Mouse (Mus musculus) limb, embryonic 14.5 days (tissue): Measurements from ENCODE around the gene Slc39a11. TPM values are rescaled to one million over a fixed set of nuclear protein-coding genes. Genes with fewer than 3 reads are reported as not detected.

ENCODE experiments used
- ATAC-seq: fragments of 200-750 bp; cut with Nextera tagmentation; 2 replicates; pipeline ENCODE4 v1.8.0; 2017; ENCODE audit warnings: low read depth, moderate number of reproducible peaks, moderate TSS enrichment; ENCODE audit not compliant: low FRiP score
- DNase-seq: peaks from one replicate; pipeline ENCODE4 v3.0.0-alpha.2; 2015; ENCODE audit warnings: low spot score
- H3K27ac ChIP-seq: fragments of 300-500 bp; sonication (generic); replicated peaks from 2 replicates; pipeline ENCODE4 v1.5.1; 2014; ENCODE audit warnings: low read depth, mild to moderate bottlenecking, low read length, moderate library complexity, mixed read lengths
- H3K27me3 ChIP-seq: fragments of 300-500 bp; sonication (generic); 2 replicates; pipeline ENCODE4 v1.6.1; 2014; ENCODE audit warnings: low read length, mixed read lengths; ENCODE audit not compliant: control insufficient read depth, insufficient read depth
- H3K36me3 ChIP-seq: fragments of 300-500 bp; sonication (generic); 2 replicates; pipeline ENCODE4 v1.6.1; 2014; ENCODE audit warnings: mild to moderate bottlenecking, low read length, moderate library complexity, mixed read lengths; ENCODE audit not compliant: control insufficient read depth, insufficient read depth
- H3K4me1 ChIP-seq: fragments of 300-500 bp; sonication (generic); 2 replicates; pipeline ENCODE4 v1.6.1; 2014; ENCODE audit warnings: antibody characterized with exemption, low read length, mixed read lengths; ENCODE audit not compliant: control insufficient read depth, insufficient read depth
- H3K4me2 ChIP-seq: fragments of 300-500 bp; sonication (generic); replicated peaks from 2 replicates; pipeline ENCODE4 v1.6.1; 2014; ENCODE audit warnings: low read depth, mild to moderate bottlenecking, low read length, moderate library complexity; ENCODE audit not compliant: severe bottlenecking
- H3K4me3 ChIP-seq: fragments of 300-500 bp; sonication (generic); replicated peaks from 2 replicates; pipeline ENCODE4 v1.5.1; 2014; ENCODE audit warnings: low read length
- H3K9ac ChIP-seq: fragments of 300-500 bp; sonication (generic); 2 replicates; pipeline ENCODE4 v1.6.1; 2014; ENCODE audit warnings: mild to moderate bottlenecking, low read depth, low read length, moderate library complexity; ENCODE audit not compliant: severe bottlenecking
- H3K9me3 ChIP-seq: fragments of 300-500 bp; sonication (generic); 2 replicates; pipeline ENCODE4 v1.6.1; 2016; ENCODE audit warnings: low read length; ENCODE audit not compliant: control insufficient read depth
- POLR2A ChIP-seq: fragments of 200-500 bp; IDR thresholded peaks from 2 replicates; pipeline ENCODE4 v1.8.0; 2012; ENCODE audit warnings: inconsistent platforms, mild to moderate bottlenecking, moderate library complexity, borderline replicate concordance; ENCODE audit not compliant: insufficient read depth, insufficient read length; ENCODE audit errors: extremely low read depth
- WGBS: fragments of 180-500 bp; shearing (Covaris S2); extraction: QIAGEN DNeasy Blood & Tissue Kit; methylation state at CpG from one replicate; pipeline ENCODE4 v1.1.7; 2014; 5-methylcytosine and 5-hydroxymethylcytosine counted together
- polyA plus RNA-seq, 2 experiments: library from polyadenylated mRNA; depleted of rRNA in 1 of 2; stranded (reverse) in 1 of 2; unstranded in 1 of 2; fragments of >200 nt; fragmentation: Nextera tagmentation in 1 of 2; extraction: Ambion mirVana in 1 of 2; gene quantifications; 2 replicates each; pipeline versions ENCODE4 v1.2.1 to v1.2.3; 2012 to 2014

Gene Slc39a11
- polyA plus RNA-seq, 2 experiments = 17.2 to 24.5 TPM

DNA sequence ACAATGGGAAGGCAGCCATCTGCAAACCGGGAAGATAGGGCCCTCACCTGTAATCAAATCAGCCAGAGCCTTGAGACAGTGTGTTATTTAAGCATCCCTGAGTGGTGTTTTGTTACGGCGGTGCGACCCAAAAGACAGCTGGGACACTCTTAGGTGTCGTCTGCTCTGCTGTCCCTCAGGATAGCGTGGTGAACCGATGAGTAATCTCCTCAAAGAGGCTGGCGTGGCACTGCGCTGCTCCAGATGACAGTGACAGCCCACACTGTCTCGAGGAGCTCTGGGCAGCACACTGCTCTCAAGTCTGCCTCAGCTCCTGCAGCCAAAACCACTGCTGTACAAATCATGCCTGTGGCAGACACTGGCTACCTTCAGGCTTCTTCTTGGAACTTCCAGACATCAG lies 133.7 kb downstream of the Slc39a11 start:
- ATAC-seq (no peak), DNase-seq (no peak)
- no peak overlapping the region for H3K4me2 ChIP-seq
- no peak overlapping the region for H3K27ac ChIP-seq
- H3K4me3 ChIP-seq = no peak overlapping the region
- H3K9me3 ChIP-seq = no peaks in the 10 kb centered on the region
- 60% methylated on average over 10 of the region's 10 CpGs for WGBS
- TF ChIP-seq POLR2A = no peak
- H3K36me3 ChIP-seq = no peaks in the 10 kb centered on the region
- H3K27me3 ChIP-seq = no peaks in the 10 kb centered on the region
- H3K4me1 ChIP-seq = peaks cover 6% of the 10 kb centered on the region; the same call in 1 of the 2 replicates
- H3K9ac ChIP-seq = no peak overlapping the region

DNA sequence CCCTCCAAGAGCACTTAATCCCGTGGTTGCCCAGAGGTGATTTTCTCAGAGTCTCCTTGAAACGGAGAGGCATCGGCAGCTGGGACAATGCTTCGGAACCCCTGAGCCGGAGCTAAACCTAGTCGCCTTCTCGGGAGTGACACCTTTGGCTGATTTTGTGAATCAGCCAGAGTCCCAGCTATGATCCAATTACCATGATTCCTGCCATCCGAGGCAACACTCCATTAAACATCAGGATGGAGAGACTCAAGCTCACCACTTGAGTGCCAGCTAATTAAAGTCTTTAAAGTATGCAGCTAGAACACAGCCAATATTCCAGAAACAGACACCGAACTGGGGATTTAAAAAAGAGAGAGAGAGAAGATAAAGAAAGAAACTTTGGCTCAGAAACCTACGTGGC lies 136.9 kb downstream of the Slc39a11 start:
- Histone ChIP-seq H3K27ac (no peak overlapping the region), H3K4me3 (no peak overlapping the region), H3K36me3 (no peaks in the 10 kb centered on the region), H3K9ac (no peak overlapping the region), H3K4me1 (peaks cover 13% of the 10 kb centered on the region; the same call in 1 of the 2 replicates), H3K4me2 (no peak overlapping the region), H3K9me3 (no peaks in the 10 kb centered on the region), H3K27me3 (no peaks in the 10 kb centered on the region)
- 68% methylated on average over 10 of the region's 10 CpGs for WGBS
- DNase-seq (no peak), ATAC-seq (no peak)
- TF ChIP-seq POLR2A = no peak

DNA sequence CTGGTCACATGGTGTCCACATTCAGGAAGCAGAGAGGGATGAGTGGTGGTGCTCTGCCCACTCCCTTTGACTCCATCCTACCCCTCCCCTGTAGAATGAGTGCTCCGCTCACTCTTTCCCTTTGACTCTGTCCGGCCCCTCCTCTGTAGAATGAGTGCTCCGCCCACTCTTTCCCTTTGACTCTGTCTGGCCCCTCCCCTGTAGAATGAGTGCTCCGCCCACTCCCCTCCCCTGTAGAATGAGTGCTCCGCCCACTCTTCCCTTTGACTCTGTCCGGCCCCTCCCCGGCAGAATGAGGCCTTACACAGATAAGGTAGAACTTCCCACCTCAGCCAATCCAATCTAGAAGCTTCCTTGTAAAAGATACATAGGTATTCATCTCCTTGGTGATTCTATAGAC lies 137.7 kb downstream of the Slc39a11 start:
- Histone ChIP-seq H3K4me1 (peaks cover 14% of the 10 kb centered on the region; the same call in 1 of the 2 replicates), H3K36me3 (no peaks in the 10 kb centered on the region), H3K9ac (no peak overlapping the region), H3K27me3 (no peaks in the 10 kb centered on the region), H3K27ac (no peak overlapping the region), H3K4me2 (no peak overlapping the region), H3K9me3 (no peaks in the 10 kb centered on the region), H3K4me3 (no peak overlapping the region)
- no peak for TF ChIP-seq POLR2A
- DNase-seq (no peak), ATAC-seq (no peak)
- 92% methylated on average over 7 of the region's 7 CpGs for WGBS

DNA sequence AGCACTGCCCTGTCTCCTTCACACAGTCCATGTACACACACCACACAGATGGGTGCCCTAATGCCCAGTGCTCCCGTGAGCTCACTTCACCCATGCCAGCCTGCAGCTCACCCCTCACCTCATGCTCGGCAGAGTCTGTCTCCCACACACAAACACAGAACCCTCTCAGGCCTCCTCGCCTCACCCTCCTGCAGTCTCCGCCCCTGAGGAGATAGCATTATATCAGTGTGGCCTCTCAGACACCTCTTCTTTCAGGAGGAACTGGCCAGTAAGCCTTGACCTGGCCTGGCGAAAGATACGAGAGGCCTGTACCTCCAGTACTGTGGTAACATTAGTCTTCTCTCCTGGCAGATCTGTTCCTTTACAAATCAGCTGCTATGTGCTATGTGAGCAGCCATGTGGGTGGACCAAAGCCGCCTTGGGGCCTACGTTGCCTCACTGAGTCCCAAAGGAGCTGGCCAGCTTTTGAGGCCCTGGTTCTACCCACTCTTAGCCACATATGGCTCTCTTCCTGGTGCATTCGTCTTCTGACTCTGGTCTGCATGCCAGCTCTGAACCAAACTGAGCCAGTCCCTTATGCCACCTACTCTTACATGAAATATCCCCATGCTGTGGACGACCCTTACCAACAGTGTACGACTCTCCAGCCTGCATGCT lies 138.8 kb downstream of the Slc39a11 start:
- Histone ChIP-seq H3K27ac (no peak overlapping the region), H3K9ac (no peak overlapping the region), H3K4me1 (peaks cover 10% of the 10 kb centered on the region; the same call in 1 of the 2 replicates), H3K36me3 (no peaks in the 10 kb centered on the region), H3K27me3 (no peaks in the 10 kb centered on the region), H3K4me3 (no peak overlapping the region), H3K4me2 (no peak overlapping the region), H3K9me3 (no peaks in the 10 kb centered on the region)
- DNase-seq (no peak), ATAC-seq (no peak)
- 80% methylated on average over 11 of the region's 11 CpGs for WGBS
- TF ChIP-seq POLR2A = no peak

DNA sequence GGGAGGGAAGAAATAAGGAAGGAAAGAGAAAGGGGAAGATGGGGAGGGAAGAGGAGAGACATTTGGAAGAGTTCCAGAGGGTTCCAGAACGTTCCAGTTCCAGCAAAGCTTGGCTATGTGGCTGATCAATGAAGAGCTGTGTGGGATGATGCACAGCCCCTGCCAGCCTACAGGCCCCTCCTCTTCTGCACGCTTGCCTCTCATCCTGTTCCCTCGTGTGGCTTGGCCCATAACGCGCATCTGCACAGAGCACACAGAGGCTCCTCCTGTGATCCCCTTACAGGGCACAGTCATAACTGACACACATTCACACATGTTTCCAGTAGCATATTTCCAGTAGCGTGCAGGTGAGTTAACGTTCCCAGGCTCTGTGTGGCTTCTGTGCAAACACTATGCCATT lies 139.6 kb downstream of the Slc39a11 start:
- H3K27me3 ChIP-seq = no peaks in the 10 kb centered on the region
- no peak for TF ChIP-seq POLR2A
- ATAC-seq = no peak
- H3K4me3 ChIP-seq = no peak overlapping the region
- H3K4me1 ChIP-seq = peaks cover 10% of the 10 kb centered on the region; the same call in 1 of the 2 replicates
- no peak overlapping the region for H3K4me2 ChIP-seq
- no peak overlapping the region for H3K27ac ChIP-seq
- 55% methylated on average over 7 of the region's 7 CpGs for WGBS
- H3K36me3 ChIP-seq = no peaks in the 10 kb centered on the region
- no peaks in the 10 kb centered on the region for H3K9me3 ChIP-seq
- H3K9ac ChIP-seq = no peak overlapping the region
- no peak for DNase-seq
